Mouse (Mus musculus): ENCODE data around the gene Fbxo41.

The Fbxo41 gene

DNA sequence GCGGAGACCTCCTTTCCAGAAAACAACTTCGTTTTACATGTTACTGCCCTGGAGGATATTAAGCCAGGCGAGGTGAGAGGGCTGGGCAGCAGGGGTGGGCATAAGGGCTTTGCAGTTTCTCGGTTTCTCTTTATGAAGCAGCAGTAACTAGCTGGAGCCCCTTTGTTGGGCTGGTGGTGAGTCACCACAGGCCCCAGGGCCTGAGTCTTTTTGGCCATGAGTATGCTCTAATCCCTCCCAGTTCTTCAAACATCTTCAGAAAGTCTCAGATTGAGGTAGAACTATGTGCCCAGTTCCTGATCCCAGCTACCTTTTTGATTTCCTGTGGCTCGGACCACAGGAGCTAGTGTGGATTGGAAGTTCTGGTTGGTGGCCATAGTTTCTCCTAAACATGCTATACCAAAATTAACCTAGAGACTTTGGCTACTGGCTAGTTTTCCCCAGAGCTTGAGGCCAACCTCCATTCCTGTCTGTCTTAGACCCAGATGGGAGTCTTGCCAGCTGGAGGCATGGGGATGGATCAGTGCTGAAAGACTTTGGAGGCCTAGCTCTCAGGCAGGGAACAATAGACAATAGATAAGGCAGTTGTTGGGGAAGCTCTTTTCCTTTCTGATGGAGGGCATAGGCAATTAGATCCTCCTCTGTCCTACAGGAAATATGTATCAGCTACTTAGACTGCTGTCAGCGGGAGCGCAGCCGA lies 58.4 kb downstream of the Fbxo41 start:
- DNase-seq = no peak

DNA sequence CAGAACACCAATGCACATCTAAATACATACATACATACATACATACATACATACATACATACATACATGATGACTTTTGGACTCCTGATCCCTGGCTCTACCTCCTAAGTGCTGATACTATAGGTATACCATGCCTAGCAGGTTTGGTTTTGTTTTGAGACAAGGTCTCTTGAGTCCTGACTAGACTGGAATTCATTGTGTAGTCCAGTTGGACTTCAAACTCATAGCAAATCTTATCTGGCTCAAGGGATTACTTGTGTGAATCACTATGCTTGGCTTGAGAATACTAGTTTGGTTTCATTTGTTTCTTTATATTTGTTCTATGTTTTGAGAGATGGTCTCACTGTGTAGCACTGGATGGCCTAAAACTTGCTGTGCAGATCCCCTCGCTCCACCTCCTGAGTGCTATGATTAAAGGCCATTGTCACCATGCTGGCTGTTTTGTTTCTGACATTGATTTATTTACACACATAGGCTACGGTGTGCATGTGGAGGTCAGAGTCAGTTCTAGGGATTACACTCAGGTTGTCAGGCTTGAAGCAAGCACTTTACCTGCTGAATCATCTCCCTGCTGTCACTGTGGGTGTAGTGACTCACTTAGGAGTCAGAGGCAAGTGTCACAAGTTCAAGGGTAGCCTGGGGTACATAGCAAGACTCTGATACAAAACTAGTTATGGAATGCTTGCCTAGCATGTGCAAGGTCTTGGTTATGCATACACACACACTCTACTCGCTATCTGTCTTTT lies 59.1 kb downstream of the Fbxo41 start:
- DNase-seq = no peak

DNA sequence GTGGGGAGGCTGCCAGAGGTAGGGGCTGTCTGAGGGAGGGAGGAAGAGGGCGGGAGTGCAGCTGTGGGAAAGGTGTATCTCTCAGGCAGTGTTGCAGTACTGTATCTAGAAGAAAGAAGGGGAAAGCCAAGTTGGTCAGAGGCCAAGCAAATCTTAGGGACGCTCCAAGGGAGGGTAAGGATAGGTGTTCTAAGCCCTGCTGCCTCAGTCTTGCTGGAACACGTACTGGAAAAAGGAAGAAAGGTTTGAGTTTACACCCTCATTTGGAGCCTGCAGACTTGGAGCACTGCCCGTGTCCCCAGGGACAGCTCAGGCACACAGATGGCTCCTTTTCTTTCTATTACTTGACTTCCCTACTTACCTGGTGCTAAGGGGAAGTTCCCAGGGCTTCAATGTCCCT lies 61.7 kb downstream of the Fbxo41 start:
- DNase-seq = no peak

DNA sequence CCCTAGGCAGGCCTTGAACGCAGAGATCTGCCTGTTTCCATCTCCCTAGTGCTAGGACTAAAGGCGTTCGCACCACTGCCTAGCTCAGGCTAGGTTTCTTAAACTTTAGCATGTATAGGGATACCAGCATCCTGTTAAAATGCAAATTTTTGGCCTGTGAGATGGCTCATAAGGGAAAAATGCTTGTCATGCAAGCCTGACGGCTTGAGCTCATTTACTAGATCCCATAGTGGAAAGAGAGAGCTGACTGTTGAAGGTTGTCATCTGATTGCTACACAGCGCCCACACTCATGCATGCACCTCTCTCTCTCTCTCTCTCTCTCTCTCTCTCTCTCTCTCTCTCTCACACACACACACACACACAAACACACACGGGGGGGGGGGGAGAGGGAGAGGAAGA lies 66.2 kb downstream of the Fbxo41 start:
- no peak for DNase-seq

DNA sequence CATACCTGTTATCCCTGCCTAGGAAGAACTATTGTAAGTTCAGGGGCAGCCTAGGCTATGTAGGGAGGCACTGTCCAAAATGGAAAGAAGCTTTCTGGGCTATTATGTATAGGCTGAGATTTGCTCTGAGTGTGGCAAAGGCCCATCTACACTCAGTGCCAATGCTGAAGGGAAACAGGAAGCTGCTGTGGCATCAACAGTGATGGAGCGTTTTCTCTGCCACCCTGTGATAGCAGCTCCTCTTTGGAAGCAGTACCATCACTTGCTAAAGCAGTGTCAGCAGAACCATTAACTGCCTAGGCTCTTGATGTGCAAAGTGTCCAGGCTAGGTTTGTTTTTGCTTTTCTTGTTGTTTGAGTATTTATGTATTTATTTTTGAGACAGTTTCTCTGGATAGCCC lies 66.6 kb downstream of the Fbxo41 start:
- DNase-seq = no peak

DNA sequence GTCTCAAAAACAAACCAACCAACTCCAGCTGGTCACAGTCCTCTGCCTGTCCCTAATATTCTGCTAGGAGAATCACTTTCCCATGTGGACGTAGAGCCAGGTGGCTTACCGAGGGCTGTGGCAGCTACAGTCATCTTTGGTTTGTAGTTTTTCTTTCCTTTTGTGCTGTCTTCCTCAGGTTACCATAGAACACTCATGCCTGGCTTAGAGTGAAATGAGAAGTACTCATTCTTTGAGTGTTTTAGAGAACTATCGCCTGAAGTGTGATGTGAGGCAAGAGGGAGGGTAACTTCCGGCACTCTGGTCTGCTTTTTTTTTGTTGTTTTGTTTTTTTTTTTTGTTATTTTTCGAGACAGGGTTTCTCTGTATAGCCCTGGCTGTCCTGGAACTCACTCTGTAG lies 68.9 kb downstream of the Fbxo41 start:
- no peak for DNase-seq

DNA sequence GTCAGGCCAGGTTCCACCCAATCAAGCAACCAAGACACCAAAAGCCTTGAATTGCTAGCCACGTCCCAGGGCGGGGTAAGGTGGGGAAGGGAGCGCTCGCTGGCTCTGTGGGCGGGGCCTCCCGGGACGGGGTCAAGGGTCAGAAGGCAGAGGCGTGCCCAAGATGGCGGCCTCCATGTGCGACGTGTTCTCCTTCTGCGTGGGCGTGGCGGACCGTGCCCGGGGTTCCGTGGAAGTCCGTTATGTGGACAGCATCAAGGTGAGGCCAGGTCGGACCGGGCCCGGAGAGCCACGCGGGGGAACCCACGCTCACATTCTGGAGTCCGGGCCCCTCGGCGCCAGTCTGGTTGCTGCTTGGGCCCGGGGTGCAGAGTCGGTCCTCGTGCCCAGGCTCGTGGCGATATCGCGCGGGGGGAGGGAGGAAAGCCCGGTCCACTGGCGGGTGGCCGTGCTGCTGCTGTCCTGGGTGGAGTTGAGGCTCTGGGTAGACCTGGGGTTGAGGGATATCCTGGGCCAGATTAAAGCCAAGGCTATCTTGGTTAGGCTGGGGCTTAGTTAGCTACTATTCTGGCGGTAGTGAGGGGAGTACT lies 70.9 kb downstream of the Fbxo41 start, which contains the start of gene Smyd5:
Gene Smyd5 (plus strand): TSS at position 148 of the 590 bp plus-strand sequence.
- peak; percentile 92 for DNase-seq

DNA sequence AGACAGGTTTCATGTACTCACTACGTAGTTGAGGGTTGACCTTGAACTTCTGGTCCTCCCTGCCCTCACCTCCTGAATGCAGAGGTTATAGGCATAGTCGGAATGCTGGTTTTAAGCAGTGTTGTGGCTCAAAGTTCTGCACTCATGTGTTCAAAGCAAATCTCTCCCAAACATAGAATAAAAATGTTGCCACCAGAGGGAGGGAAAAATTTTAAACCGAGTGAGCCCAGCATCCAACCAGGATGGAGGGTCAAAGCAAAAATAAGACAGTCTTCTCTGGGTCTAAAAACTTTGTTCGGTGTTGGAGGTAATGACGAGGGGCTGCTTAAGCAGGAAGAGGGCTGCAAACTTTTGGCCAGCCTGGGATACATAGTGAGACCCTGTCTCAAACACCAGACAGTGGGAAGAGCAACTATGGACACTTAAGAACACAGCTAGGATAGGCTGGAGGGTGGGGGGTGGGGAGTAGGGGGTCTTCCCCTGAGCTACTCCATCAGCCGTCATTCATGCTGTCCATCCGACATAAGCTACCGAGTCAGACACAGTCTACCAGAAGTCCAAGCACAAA lies 71.4 kb downstream of the Fbxo41 start:
- no peak for DNase-seq

DNA sequence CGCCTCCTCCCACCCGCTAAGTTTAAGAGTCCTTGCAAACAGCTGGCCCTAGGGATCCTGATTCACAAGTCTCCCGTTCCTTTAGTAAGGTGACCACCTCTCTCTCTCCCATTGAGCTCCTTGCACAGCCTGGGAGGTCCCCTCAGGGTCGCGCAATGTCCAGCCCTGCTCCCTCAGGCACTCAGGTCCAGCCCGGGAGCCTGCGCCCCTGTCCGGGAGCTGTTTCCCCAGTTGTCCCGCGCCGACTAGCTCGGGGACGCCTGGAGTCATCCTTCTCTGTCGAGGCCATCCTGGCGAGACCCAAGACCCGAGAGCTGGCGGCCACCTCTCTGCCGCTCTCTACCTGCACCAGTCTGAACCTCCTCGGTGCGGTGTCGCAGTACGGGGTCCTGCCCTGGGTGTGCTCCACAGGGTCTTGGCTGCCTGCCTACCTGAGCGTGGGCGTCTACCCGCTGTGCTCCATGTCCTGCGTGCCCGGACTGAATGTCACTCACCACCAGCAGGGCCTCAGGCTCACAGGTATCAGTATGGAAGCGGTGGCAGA lies 78.9 kb downstream of the Fbxo41 start, which contains the start of gene Noto:
Gene Noto (plus strand): TSS at position 51 of the 544 bp plus-strand sequence.
- no peak for DNase-seq

All from kidney, postnatal 10 days (tissue).